Mouse (Mus musculus): ENCODE data around the gene Slc47a2. TPM values are rescaled to one million over a fixed set of nuclear protein-coding genes. Genes with fewer than 3 reads are reported as not detected.
"Not testable (repeated sequence)": the region's sequence is repeated elsewhere in the genome, so short reads cannot be mapped to it uniquely, and the experiment has no call there.

The Slc47a2 gene
- total RNA-seq, 2 experiments from 2014 or later = not detected

DNA sequence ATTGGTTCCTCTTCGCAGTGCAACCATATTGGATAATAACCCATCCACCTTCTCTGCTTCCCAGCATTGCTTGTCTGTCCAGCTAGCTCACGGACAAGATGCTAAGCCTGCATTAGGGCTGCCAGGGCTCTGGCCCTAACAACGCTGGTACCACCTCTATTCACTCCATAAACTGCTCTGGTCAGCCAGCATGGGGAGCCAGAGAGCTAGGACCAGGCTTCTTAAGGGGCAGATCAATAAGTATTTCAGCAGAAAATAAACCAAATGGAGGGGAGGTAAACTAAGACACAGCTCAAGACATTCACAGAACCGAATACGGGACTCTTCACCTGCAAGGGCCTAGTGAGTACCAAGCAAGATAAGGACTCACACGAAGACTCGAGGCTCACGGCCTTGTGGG, 3.5 kb upstream of the Slc47a2 start:
- no peak for DNase-seq (ENCODE audit: extremely low spot score in 1 of 2, low spot score in 1 of 2)

GRCm38 (mm10) chr11:61341971-61342370, 689 bp downstream of the Slc47a2 start:
- no peak for DNase-seq (ENCODE audit: extremely low spot score in 1 of 2, low spot score in 1 of 2)

DNA sequence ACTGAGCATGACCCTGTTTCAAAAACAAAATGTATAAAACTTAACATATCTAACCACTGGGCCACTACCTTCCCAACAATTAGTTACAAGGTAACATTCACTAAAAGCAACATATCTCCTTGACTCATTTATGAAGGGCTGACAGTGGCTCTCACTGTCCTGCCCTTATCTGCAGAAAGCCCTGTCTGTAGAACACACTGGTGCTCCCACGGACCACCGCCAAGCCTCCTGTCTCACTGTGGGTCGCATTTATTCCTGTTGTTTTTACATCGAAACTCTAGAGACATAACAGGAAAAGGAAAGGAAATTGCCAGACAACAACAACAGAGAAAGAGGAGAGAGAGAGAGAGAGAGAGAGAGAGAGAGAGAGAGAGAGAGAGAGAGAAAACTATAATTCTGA, 1.4 kb downstream of the Slc47a2 start:
- DNase-seq (ENCODE audit: extremely low spot score in 1 of 2, low spot score in 1 of 2) = no peak

- no peak for DNase-seq (ENCODE audit: extremely low spot score in 1 of 2, low spot score in 1 of 2)
Measured at GRCm38 (mm10) chr11:61340374-61340773, 2.3 kb downstream of the Slc47a2 start.

DNA sequence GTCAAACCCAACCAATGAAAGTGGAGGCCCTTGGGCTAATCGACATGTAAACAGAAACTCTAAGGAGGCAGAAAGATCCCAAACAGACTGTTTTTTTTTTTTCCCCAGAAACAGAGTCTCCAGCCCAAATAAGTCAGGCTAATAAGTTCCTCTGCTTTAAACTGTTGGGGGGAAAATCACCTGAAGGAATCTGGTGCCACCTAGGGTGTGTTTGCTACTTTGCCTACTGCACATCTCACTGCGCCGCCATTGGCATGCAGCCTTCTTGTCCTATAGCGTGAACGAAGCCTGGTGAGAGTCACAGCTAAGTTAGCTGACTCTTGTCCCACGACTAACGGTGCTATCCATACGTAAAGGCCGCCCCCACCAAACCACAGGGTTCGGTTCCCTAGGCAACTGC, 5.1 kb downstream of the Slc47a2 start:
- DNase-seq (ENCODE audit: extremely low spot score in 1 of 2, low spot score in 1 of 2) = no peak

DNA sequence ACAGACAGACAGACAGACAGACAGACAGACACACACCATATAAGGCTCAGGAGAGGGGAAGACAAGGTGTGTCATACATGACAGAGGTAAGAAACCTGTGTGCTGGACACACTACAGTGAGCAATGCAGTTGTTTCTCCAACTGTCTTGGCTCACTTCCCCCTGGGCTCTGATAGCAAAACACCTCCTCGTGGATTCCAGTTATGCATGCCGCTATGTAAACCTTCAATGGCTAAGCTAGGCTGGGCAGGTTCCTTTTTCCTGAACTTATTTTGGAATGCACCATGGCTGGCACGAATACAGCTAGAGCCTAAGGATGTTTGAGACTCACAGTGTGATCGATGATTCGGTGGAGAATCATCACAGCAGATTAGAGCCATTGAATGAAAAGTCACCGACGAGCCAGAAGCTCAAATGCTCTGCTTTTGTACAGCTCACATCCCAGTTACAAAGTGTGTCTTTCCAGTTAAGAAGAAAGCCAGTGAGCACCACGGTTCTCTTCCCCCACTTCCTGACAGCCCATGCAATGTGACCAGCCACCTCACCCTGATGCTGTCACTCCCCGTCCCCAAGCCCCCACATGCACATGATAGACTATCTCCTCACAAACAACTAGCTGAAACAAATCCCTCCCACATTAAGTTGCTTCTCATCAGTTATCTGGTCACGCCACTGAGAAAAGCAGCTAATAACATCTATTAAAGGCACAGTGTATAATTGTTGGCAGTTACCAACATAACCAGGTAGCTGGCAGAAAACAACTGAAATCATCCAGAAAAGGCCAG, 21.6 kb downstream of the Slc47a2 start:
- DNase-seq (ENCODE audit: extremely low spot score in 1 of 2, low spot score in 1 of 2) = no peak

- no peak for DNase-seq (ENCODE audit: extremely low spot score in 1 of 2, low spot score in 1 of 2)
Measured at GRCm38 (mm10) chr11:61319923-61320567, 22.6 kb downstream of the Slc47a2 start.

DNA sequence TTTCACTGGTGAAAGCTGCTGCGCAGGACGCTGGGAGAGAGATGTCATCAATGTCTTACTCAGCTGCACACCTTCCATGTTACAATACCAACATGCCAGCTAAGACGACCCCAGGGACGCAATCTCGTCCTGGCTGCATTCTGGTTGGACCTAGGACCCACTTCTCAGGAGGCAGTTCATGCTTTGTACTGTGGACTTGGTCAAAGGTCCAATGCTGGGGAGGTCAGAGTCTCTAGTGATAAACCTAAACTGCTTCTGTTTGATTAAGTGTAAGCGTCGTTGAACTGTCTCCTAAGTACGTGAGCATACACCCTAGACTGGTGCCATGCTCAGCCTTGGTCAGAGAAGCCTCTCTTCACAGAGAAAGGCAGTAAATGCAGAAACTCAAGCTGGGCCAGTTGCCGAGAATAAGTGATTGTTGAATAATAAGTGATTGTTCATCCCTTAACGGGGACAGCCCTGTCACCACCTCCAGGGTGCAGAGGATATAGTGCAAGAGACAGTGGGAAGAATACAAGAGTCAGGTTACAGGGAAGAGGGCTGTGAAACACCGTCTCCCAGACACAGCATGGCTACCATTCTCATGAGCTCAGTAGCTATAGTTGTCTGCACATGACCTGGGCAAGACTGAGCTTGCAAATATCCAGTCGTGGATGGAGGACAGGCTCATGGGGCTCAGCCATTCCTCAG, 23.3 kb downstream of the Slc47a2 start:
- DNase-seq (ENCODE audit: extremely low spot score in 1 of 2, low spot score in 1 of 2) = no peak

GRCm38 (mm10) chr11:61316864-61317263, 25.8 kb downstream of the Slc47a2 start:
- no peak for DNase-seq (ENCODE audit: extremely low spot score in 1 of 2, low spot score in 1 of 2)

GRCm38 (mm10) chr11:61310321-61310720, 32.3 kb downstream of the Slc47a2 start:
- DNase-seq (ENCODE audit: extremely low spot score in 1 of 2, low spot score in 1 of 2) = no peak

GRCm38 (mm10) chr11:61309831-61310230, 32.8 kb downstream of the Slc47a2 start:
- no peak for DNase-seq (ENCODE audit: extremely low spot score in 1 of 2, low spot score in 1 of 2)

DNA sequence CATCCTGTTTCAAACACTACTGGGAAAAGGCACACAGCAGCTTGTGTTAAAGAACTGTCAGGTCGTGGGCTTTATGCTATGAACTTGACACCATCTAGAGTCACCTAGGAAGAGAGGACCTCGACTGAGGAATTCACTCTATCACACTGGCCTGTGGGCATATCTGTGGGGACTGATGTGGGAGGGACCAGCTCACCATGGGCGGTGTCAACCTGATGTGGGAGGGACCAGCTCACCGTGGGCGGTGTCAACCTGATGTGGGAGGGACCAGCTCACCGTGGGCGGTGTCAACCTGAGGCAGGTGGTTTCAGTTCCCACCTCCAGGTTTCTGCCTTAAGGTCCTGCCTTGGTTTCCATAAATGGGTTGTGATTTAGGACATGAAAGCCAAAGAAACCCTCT, 34.9 kb downstream of the Slc47a2 start:
- no peak for DNase-seq (ENCODE audit: extremely low spot score in 1 of 2, low spot score in 1 of 2)

- DNase-seq (ENCODE audit: extremely low spot score in 1 of 2, low spot score in 1 of 2) = peak in 1 of 2 experiments; percentile 42
Measured at GRCm38 (mm10) chr11:61305377-61305776, 37.3 kb downstream of the Slc47a2 start.

DNA sequence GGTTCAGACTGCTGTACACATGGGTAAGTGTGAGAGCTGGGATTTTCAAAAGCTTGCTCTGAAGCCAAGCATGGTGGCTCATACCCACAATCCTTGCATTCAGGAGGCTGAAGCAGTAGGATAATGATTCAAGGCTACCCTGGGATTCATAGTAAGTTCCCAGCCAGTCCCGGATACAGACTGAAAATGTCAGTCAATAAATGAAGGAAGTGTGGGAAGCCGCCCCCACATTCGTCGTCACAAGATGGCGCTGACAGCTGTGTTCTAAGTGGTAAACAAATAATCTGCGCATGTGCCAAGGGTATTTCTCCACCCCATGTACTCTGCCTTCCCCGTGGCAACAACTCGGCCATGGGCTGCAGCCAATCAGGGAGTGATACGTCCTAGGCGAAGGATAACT, 38.1 kb downstream of the Slc47a2 start:
- not testable (repeated sequence) for DNase-seq (ENCODE audit: extremely low spot score in 1 of 2, low spot score in 1 of 2)

- no peak for DNase-seq (ENCODE audit: extremely low spot score in 1 of 2, low spot score in 1 of 2)
Measured at GRCm38 (mm10) chr11:61300716-61301392, 41.8 kb downstream of the Slc47a2 start.

- DNase-seq (ENCODE audit: extremely low spot score in 1 of 2, low spot score in 1 of 2) = no peak
Measured at GRCm38 (mm10) chr11:61300205-61300604, 42.5 kb downstream of the Slc47a2 start.

DNA sequence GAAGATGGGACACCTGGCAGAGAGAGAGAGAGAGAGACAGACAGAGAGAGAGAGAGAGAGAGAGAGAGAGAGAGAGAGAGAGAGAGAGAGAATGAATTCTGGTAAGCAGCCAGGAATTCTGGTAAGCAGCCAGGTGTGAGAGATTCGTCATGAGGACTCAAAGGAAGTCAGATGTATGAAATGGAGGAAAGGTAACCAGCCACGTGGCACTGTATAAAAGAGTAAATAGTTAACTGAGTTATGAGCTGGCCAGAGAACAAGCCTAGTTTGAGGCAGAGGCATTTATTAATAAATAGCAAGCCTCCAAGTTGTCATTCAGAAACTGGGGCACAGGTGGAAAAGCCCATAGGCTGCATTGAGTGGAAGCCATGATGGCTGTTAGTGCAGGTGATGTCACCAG, 44.8 kb downstream of the Slc47a2 start:
- no peak for DNase-seq (ENCODE audit: extremely low spot score in 1 of 2, low spot score in 1 of 2)

DNA sequence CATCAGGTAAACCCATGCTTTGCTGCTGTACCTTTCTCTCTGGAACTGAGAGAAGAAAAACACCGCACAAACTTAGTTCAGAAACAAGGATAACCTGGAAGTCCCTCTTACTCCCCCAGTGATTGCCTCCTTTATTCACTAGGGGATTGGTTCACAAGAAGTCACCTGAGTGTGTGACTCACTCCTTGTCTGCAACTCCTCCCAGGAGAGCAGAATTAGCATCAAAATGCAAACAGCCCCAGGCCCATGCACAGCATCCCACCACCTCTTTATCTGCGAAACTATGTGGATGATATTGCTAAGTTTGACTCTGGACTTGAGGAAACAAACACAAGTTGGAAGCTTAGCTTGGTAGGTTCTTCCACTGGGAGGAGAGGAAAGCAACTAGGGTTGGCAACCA, 45.3 kb downstream of the Slc47a2 start:
- DNase-seq (ENCODE audit: extremely low spot score in 1 of 2, low spot score in 1 of 2) = no peak

DNA sequence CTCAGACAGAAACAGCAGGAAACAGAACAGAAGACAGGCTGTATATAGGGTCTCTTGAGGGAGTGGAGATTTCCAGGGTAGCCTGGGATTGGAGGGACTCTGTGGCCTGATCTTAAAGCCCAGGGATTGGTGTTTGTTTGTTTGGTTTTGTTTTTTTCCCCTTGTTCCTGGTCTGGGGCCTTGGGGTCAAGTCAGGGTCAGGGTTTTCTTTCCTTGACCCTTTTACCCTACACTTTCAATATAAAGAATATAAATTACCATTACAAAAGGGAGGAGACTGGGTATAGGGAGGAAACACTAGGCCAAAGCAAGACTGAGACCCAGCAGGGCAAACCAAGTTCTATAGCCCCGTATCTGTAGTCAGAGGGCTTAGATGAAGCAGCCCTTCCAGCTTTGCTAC, 46.1 kb downstream of the Slc47a2 start:
- no peak for DNase-seq (ENCODE audit: extremely low spot score in 1 of 2, low spot score in 1 of 2)

DNA sequence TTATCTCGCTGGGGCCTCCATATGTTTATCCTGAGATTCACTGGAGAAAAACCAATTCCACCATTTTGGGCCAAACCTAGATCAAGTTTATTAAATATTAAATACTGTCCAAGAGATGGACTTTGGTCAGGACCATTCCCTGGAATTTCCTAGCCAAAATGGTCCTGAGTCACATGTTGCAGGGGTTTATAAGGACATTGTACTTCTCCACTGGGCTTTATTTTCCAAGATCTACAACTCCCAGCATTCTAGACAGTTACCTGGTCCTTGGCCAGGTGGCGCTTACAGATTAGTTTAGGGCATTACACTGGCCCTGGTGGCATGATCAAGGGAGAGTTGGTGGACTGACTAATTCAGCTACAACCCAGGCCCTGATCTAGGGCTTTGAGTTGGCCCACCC, 47.1 kb downstream of the Slc47a2 start:
- no peak for DNase-seq (ENCODE audit: extremely low spot score in 1 of 2, low spot score in 1 of 2)

GRCm38 (mm10) chr11:61294431-61294830, 48.2 kb downstream of the Slc47a2 start:
- DNase-seq (ENCODE audit: extremely low spot score in 1 of 2, low spot score in 1 of 2) = no peak
